Mouse (Mus musculus) CH12.LX (cell line): ENCODE data around the gene Nupr1l. TPM values are rescaled to one million over a fixed set of nuclear protein-coding genes. Genes with fewer than 3 reads are reported as not detected.
"Not testable (repeated sequence)": the region's sequence is repeated elsewhere in the genome, so short reads cannot be mapped to it uniquely, and the experiment has no call there.

Experiments used
- DNase-seq: peaks from one replicate; pipeline ENCODE4 v3.0.0-alpha.2; 2013; ENCODE audit errors: extremely low read depth
- H3K27ac ChIP-seq: 2 replicates; pipeline ENCODE4 v1.5.1; 2012; ENCODE audit warnings: low read depth, mild to moderate bottlenecking, control low read depth, moderate library complexity; ENCODE audit not compliant: insufficient read depth
- H3K27me3 ChIP-seq: replicated peaks from 2 replicates; pipeline ENCODE3; 2012; ENCODE audit warnings: inconsistent platforms
- H3K36me3 ChIP-seq, 2 experiments: replicated peaks in 1 of 2; 2 replicates each; pipeline versions ENCODE3 to v1.6.1; 2012; ENCODE audit warnings: inconsistent platforms in 1 of 2, low read length in 1 of 2, mild to moderate bottlenecking in 1 of 2, mixed read lengths in 1 of 2, moderate library complexity in 1 of 2; ENCODE audit not compliant: control insufficient read depth in 1 of 2, insufficient read depth in 1 of 2
- H3K4me1 ChIP-seq, 2 experiments: 2 replicates each; pipeline ENCODE4 v1.6.1; 2012; ENCODE audit warnings: inconsistent platforms in 1 of 2, moderate library complexity in 1 of 2; ENCODE audit not compliant: insufficient read depth in 2 of 2, control insufficient read depth in 1 of 2
- H3K4me2 ChIP-seq: 2 replicates; pipeline ENCODE4 v1.6.1; 2012; ENCODE audit warnings: low read depth, mild to moderate bottlenecking, control low read depth; ENCODE audit not compliant: poor library complexity, insufficient read depth, severe bottlenecking
- H3K4me3 ChIP-seq, 3 experiments: fragments of 150-350 bp in 1 of 3; sonication (generic) in 1 of 3; replicated peaks in 1 of 3; 2 replicates each; pipeline versions ENCODE3 to v1.5.1; 2011 to 2012; ENCODE audit warnings: low read depth in 2 of 3, low read length in 2 of 3, mild to moderate bottlenecking in 2 of 3, moderate library complexity in 2 of 3, control low read depth in 1 of 3, improper control_type of control experiment in 1 of 3, inconsistent platforms in 1 of 3, mixed read lengths in 1 of 3; ENCODE audit not compliant: poor library complexity in 1 of 3
- H3K79me2 ChIP-seq: replicated peaks from 2 replicates; pipeline ENCODE4 v1.6.1; 2012; ENCODE audit warnings: mild to moderate bottlenecking, moderate library complexity; ENCODE audit not compliant: control insufficient read depth, poor library complexity, insufficient read depth, severe bottlenecking; ENCODE audit errors: extremely low read depth
- H3K9ac ChIP-seq: 2 replicates; pipeline ENCODE4 v1.6.1; 2012; ENCODE audit warnings: low read depth, mild to moderate bottlenecking, control low read depth, moderate library complexity; ENCODE audit not compliant: insufficient read depth
- H3K9me3 ChIP-seq: replicated peaks from 2 replicates; pipeline ENCODE3; 2012; ENCODE audit warnings: low read length, inconsistent platforms, mixed read lengths
- BHLHE40 ChIP-seq: IDR thresholded peaks from 2 replicates; pipeline ENCODE4 v1.6.1; 2011; ENCODE audit warnings: mild to moderate bottlenecking, low read depth, low read length, improper control_type of control experiment
- E2F4 ChIP-seq: IDR thresholded peaks from 2 replicates; pipeline ENCODE4 v1.6.1; 2011; ENCODE audit warnings: low read depth, low read length, improper control_type of control experiment; ENCODE audit not compliant: insufficient replicate concordance
- EP300 ChIP-seq: IDR thresholded peaks from 2 replicates; pipeline ENCODE4 v1.6.1; 2011; ENCODE audit warnings: low read length, improper control_type of control experiment
- JUN ChIP-seq: IDR thresholded peaks from 2 replicates; pipeline ENCODE4 v1.6.1; 2011; ENCODE audit warnings: low read depth, mild to moderate bottlenecking, low read length, improper control_type of control experiment, moderate library complexity; ENCODE audit not compliant: insufficient read depth
- JUND ChIP-seq: conservative IDR thresholded peaks from 2 replicates; pipeline ENCODE4 v1.6.1; 2011; ENCODE audit warnings: low read depth, low read length, improper control_type of control experiment
- MAFK ChIP-seq: IDR thresholded peaks from 2 replicates; pipeline ENCODE4 v1.6.1; 2011; ENCODE audit warnings: low read length, improper control_type of control experiment; ENCODE audit not compliant: insufficient replicate concordance
- MEF2A ChIP-seq: IDR thresholded peaks from 2 replicates; pipeline ENCODE4 v1.6.1; 2014; ENCODE audit warnings: low read depth, mild to moderate bottlenecking, inconsistent platforms, low read length, improper control_type of control experiment, borderline replicate concordance
- MYC ChIP-seq: IDR thresholded peaks from 2 replicates; pipeline ENCODE4 v1.6.1; 2011; ENCODE audit warnings: low read depth, mild to moderate bottlenecking, improper control_type of control experiment, low read length
- NELFE ChIP-seq: IDR thresholded peaks from 2 replicates; pipeline ENCODE4 v1.6.1; 2011; ENCODE audit warnings: low read depth, low read length, improper control_type of control experiment
- RAD21 ChIP-seq: IDR thresholded peaks from 2 replicates; pipeline ENCODE4 v1.6.1; 2011; ENCODE audit warnings: low read depth, mild to moderate bottlenecking, low read length, improper control_type of control experiment, moderate library complexity
- SIN3A ChIP-seq: IDR thresholded peaks from 2 replicates; pipeline ENCODE4 v1.6.1; 2012; ENCODE audit warnings: low read length, improper control_type of control experiment, inconsistent platforms
- TBP ChIP-seq: conservative IDR thresholded peaks from 2 replicates; pipeline ENCODE4 v1.6.1; 2011; ENCODE audit warnings: low read depth, low read length, improper control_type of control experiment
- USF2 ChIP-seq: conservative IDR thresholded peaks from 2 replicates; pipeline ENCODE4 v1.6.1; 2011; ENCODE audit warnings: low read depth, low read length, improper control_type of control experiment
- ZC3H11A ChIP-seq: IDR thresholded peaks from 2 replicates; pipeline ENCODE4 v1.6.1; 2012; ENCODE audit warnings: low read depth, mild to moderate bottlenecking, inconsistent platforms, low read length, improper control_type of control experiment
- ZKSCAN1 ChIP-seq: IDR thresholded peaks from 2 replicates; pipeline ENCODE4 v1.6.1; 2012; ENCODE audit warnings: low read depth, inconsistent platforms, low read length, improper control_type of control experiment, borderline replicate concordance
- ZMIZ1 ChIP-seq: IDR thresholded peaks from 2 replicates; pipeline ENCODE4 v1.6.1; 2012; ENCODE audit warnings: low read depth, mild to moderate bottlenecking, inconsistent platforms, low read length, improper control_type of control experiment
- ZNF384 ChIP-seq: IDR thresholded peaks from 2 replicates; pipeline ENCODE4 v1.6.1; 2012; ENCODE audit warnings: low read depth, low read length, improper control_type of control experiment, inconsistent platforms
- dilution Hi-C: fragments of 300-500 bp; cut with MboI; formaldehyde crosslinking; loops from 2 replicates; pipeline ENCODE4 v1.14.3; 2020; ENCODE audit warnings: low sequenced_read_pairs; ENCODE audit not compliant: extremely low pct_unique_long_range_greater_than_20kb, extremely low pct_ligation_motif_present
- in situ Hi-C: fragments of 300-500 bp; cut with MboI; formaldehyde crosslinking; loops from 3 replicates; pipeline ENCODE4 v1.14.3; 2019; ENCODE audit warnings: low sequenced_read_pairs, low pct_ligation_motif_present, low pct_unique_long_range_greater_than_20kb, mixed read lengths
- polyA plus RNA-seq: library from polyadenylated mRNA; unstranded; fragments of >175 nt; gene quantifications from 2 replicates; pipeline ENCODE4 v1.2.1, GENCODE M21; 2012; ENCODE audit warnings: low read depth; ENCODE audit not compliant: insufficient read length
- total RNA-seq, 2 experiments: library from RNA; depleted of rRNA; stranded (reverse); fragments of 300-350 nt in 1 of 2; fragments of >200 nt in 1 of 2; gene quantifications; 2 replicates each; pipeline ENCODE4 v1.2.3; 2012 to 2014

The Nupr1l gene
- total and polyA plus RNA-seq, 3 experiments, result 0.46 to 0.68 TPM; not detected in 1

- H3K9me3 ChIP-seq, H3K27ac ChIP-seq, H3K27me3 ChIP-seq, in situ Hi-C loops, dilution Hi-C loops: not testable (repeated sequence)
- DNase-seq, result peak; percentile 34
- Histone ChIP-seq H3K4me1 (peaks cover 0 to 19% of the 10 kb centered on the region in 2 experiments; a peak in 2 of 4 replicates), H3K4me2 (peak overlapping the region; percentile 94), H3K79me2 (peaks cover 13% of the 10 kb centered on the region), H3K4me3 (peak overlapping the region; percentile 86 to 98 (median 88)), H3K9ac (peak overlapping the region; percentile 90), H3K36me3 (peaks cover 4 to 16% of the 10 kb centered on the region in 2 experiments)
- peak; percentile 32; the same call in 1 of the 2 replicates for TF ChIP-seq SIN3A
These were observed 34.0 kb downstream of the Nupr1l start for GRCm38 (mm10) chr5:129942073-129942939.

GRCm38 (mm10) chr5:129943402-129943801 is 35.1 kb downstream of the Nupr1l start:
- no peak overlapping the region for H3K4me3 ChIP-seq
- DNase-seq, result no peak
- in situ Hi-C loops (no loop called here), dilution Hi-C loops (no loop called here)
- no peaks in the 10 kb centered on the region for H3K27me3 ChIP-seq
- peaks cover 0 to 26% of the 10 kb centered on the region in 2 experiments; a peak in 2 of 4 replicates for H3K4me1 ChIP-seq
- no peak overlapping the region; the same call in 1 of the 2 replicates for H3K4me2 ChIP-seq
- H3K9ac ChIP-seq, result no peak overlapping the region; the same call in 1 of the 2 replicates
- peaks cover 13% of the 10 kb centered on the region for H3K79me2 ChIP-seq
- TF ChIP-seq SIN3A (no peak), ZKSCAN1 (no peak), NELFE (no peak), JUN (no peak), JUND (no peak), MYC (no peak), USF2 (no peak), E2F4 (no peak), EP300 (no peak), ZNF384 (no peak), TBP (no peak), ZC3H11A (no peak), RAD21 (no peak), BHLHE40 (no peak), MAFK (no peak), ZMIZ1 (no peak), MEF2A (no peak)
- peaks cover 4 to 21% of the 10 kb centered on the region in 2 experiments for H3K36me3 ChIP-seq
- no peak overlapping the region for H3K27ac ChIP-seq
- no peaks in the 10 kb centered on the region for H3K9me3 ChIP-seq
